Mouse (Mus musculus): ENCODE measurements around the gene Fxyd3. TPM values are rescaled to one million over a fixed set of nuclear protein-coding genes. Genes with fewer than 3 reads are reported as not detected.

Fxyd3 gene
- total and polyA plus RNA-seq, 2 experiments: 0.46 to 0.50 TPM

DNA sequence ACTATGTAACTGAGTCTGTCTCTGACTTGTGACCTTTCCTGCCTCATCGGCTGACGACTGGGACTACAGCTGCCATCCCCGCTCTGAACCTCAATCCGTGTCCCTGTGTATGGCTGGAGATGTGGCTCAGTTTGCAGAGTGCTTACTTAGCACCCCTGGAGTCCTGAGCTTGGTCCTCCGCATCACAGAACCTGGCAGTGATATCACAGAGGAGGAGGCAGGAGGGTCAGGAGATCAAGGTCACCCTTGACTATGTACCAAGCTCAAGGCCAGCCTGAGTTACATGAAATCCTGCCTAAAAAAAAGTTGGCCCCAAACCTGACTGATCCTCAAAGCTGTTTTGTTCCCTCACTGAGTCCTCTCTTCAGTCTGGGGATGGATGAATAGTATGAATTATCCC lies 18.8 kb downstream of the Fxyd3 start:
- H3K4me1 ChIP-seq (ENCODE audit: control insufficient read depth, insufficient read depth, low read length): peaks cover 32% of the 10 kb centered on the region
- H3K9ac ChIP-seq (ENCODE audit: low read depth, low read length): peak overlapping the region; percentile 49
- peak; percentile 96 for DNase-seq (ENCODE audit: extremely low read depth, low read depth, low spot score)
- TF ChIP-seq CTCF (IDR thresholded peaks at IDR 0.05; ENCODE audit: low read depth, low read length) (no peak), POLR2A (IDR thresholded peaks at IDR 0.05; ENCODE audit: extremely low read depth, insufficient read depth, low read length) (no peak)
- H3K27ac ChIP-seq (replicated peaks; ENCODE audit: insufficient read depth, low read depth, low read length): peak overlapping the region; percentile 98
- H3K4me3 ChIP-seq (ENCODE audit: insufficient read depth, low read depth, low read length): no peak overlapping the region
- H3K27me3 ChIP-seq (ENCODE audit: control insufficient read depth, insufficient read depth, low read length): no peaks in the 10 kb centered on the region
- WGBS: 25% methylated on average over 5 of the region's 5 CpGs
- 0 out of 2 replicates have a peak, but pooled peaks cover 2% of the 10 kb centered on the region for H3K79me2 ChIP-seq (ENCODE audit: control insufficient read depth, insufficient read depth, low read length)
- no peaks in the 10 kb centered on the region; the same call in 1 of the 2 replicates for H3K36me3 ChIP-seq (ENCODE audit: control insufficient read depth, insufficient read depth, low read length)

DNA sequence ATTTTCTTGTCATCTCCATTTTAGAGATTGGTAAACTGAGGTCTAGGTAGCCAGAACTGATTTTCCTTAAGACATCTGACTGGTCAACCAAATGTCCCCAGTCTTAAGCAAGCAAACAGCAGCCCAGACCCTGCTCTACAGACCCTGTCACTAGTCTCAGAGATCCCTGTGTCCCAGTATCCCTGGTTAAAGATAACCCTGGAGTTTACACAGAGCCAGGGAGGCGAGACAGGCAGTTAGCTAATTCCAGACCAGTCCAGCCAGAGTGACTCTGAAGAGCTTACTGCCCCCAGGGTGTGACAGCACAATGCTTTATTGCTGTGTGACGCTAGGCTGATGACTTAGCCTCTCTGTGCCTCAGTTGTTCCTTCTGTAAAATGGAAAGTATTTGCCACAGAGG lies 19.4 kb downstream of the Fxyd3 start, which contains the start of gene Fxyd1:
Fxyd1 (minus strand) TSS at position 129 of the 400 bp plus-strand sequence.
- peak within 1 kb of the TSS; percentile 98 for H3K27ac ChIP-seq (replicated peaks; ENCODE audit: insufficient read depth, low read depth, low read length)
- 0 out of 2 replicates have a peak, but pooled peaks cover 2% of the 10 kb centered on the region for H3K79me2 ChIP-seq (ENCODE audit: control insufficient read depth, insufficient read depth, low read length)
- peaks cover 32% of the 10 kb centered on the region for H3K4me1 ChIP-seq (ENCODE audit: control insufficient read depth, insufficient read depth, low read length)
- 27% methylated on average over 2 of the region's 2 CpGs for WGBS
- H3K36me3 ChIP-seq (ENCODE audit: control insufficient read depth, insufficient read depth, low read length): peaks cover 3% of the 10 kb centered on the region; the same call in 1 of the 2 replicates
- no peak within 1 kb of the TSS; the same call in 1 of the 2 replicates for H3K4me3 ChIP-seq (ENCODE audit: insufficient read depth, low read depth, low read length)
- DNase-seq (ENCODE audit: extremely low read depth, low read depth, low spot score): peak; percentile 88
- no peaks in the 10 kb centered on the region for H3K27me3 ChIP-seq (ENCODE audit: control insufficient read depth, insufficient read depth, low read length)
- TF ChIP-seq POLR2A (IDR thresholded peaks at IDR 0.05; ENCODE audit: extremely low read depth, insufficient read depth, low read length): no peak
- TF ChIP-seq CTCF (IDR thresholded peaks at IDR 0.05; ENCODE audit: low read depth, low read length): no peak
- peak within 1 kb of the TSS; percentile 49 for H3K9ac ChIP-seq (ENCODE audit: low read depth, low read length)

DNA sequence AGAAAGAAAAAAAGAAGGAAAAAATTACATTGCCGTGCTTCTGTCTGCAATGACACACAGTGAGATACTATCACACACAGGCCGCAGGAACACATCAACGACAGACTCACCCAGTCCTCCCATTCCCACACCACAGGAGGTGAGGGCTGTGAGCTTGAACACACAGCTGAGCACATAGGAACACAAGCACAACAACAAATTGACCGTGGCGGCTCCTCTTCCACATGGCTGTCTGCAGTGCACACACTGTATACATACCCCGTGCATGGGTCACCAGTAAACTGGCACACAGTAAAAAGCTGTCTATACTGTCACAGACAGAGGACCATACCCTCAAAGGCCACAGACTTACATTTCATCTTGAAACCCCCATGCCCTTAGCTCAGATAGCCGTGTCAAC lies 20.1 kb downstream of the Fxyd3 start:
- DNase-seq (ENCODE audit: extremely low read depth, low read depth, low spot score): no peak
- 24% methylated on average over 7 of the region's 7 CpGs for whole genome bisulfite sequencing
- Histone ChIP-seq H3K4me1 (ENCODE audit: control insufficient read depth, insufficient read depth, low read length) (peaks cover 32% of the 10 kb centered on the region), H3K27ac (replicated peaks; ENCODE audit: insufficient read depth, low read depth, low read length) (peak overlapping the region; percentile 98), H3K27me3 (ENCODE audit: control insufficient read depth, insufficient read depth, low read length) (no peaks in the 10 kb centered on the region), H3K79me2 (ENCODE audit: control insufficient read depth, insufficient read depth, low read length) (0 out of 2 replicates have a peak, but pooled peaks cover 2% of the 10 kb centered on the region), H3K36me3 (ENCODE audit: control insufficient read depth, insufficient read depth, low read length) (peaks cover 3% of the 10 kb centered on the region; the same call in 1 of the 2 replicates), H3K4me3 (ENCODE audit: insufficient read depth, low read depth, low read length) (no peak overlapping the region; the same call in 1 of the 2 replicates), H3K9ac (ENCODE audit: low read depth, low read length) (peak overlapping the region; percentile 19)
- TF ChIP-seq POLR2A (IDR thresholded peaks at IDR 0.05; ENCODE audit: extremely low read depth, insufficient read depth, low read length) (no peak), CTCF (IDR thresholded peaks at IDR 0.05; ENCODE audit: low read depth, low read length) (no peak)

DNA sequence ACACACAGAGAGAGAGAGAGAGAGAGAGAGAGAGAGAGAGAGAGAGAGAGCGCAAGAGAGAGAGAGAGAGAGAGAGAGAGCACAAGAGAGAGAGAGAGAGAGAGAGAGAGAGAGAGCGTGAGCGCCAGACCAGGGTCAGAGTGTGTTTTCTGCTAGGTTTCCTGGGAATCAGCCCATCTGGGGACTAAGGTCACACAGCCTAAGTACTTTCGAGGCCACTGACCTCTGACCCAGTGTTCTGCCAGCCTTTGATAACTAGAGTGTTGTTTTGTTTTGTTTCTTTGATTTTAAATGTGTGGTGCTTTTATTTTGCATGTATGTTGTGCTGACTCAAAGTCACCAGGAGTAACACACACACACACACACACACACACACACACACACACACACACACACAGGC lies 20.6 kb downstream of the Fxyd3 start:
- 0 out of 2 replicates have a peak, but pooled peaks cover 2% of the 10 kb centered on the region for H3K79me2 ChIP-seq (ENCODE audit: control insufficient read depth, insufficient read depth, low read length)
- WGBS: 20% methylated on average over 3 of the region's 4 CpGs
- DNase-seq (ENCODE audit: extremely low read depth, low read depth, low spot score): peak; percentile 99
- H3K9ac ChIP-seq (ENCODE audit: low read depth, low read length): peak overlapping the region; percentile 45; the same call in 1 of the 2 replicates
- peak overlapping the region; percentile 98 for H3K27ac ChIP-seq (replicated peaks; ENCODE audit: insufficient read depth, low read depth, low read length)
- H3K36me3 ChIP-seq (ENCODE audit: control insufficient read depth, insufficient read depth, low read length): peaks cover 3% of the 10 kb centered on the region
- peaks cover 32% of the 10 kb centered on the region for H3K4me1 ChIP-seq (ENCODE audit: control insufficient read depth, insufficient read depth, low read length)
- no peak overlapping the region for H3K4me3 ChIP-seq (ENCODE audit: insufficient read depth, low read depth, low read length)
- no peak for TF ChIP-seq POLR2A (IDR thresholded peaks at IDR 0.05; ENCODE audit: extremely low read depth, insufficient read depth, low read length)
- TF ChIP-seq CTCF (IDR thresholded peaks at IDR 0.05; ENCODE audit: low read depth, low read length): no peak
- H3K27me3 ChIP-seq (ENCODE audit: control insufficient read depth, insufficient read depth, low read length): no peaks in the 10 kb centered on the region

DNA sequence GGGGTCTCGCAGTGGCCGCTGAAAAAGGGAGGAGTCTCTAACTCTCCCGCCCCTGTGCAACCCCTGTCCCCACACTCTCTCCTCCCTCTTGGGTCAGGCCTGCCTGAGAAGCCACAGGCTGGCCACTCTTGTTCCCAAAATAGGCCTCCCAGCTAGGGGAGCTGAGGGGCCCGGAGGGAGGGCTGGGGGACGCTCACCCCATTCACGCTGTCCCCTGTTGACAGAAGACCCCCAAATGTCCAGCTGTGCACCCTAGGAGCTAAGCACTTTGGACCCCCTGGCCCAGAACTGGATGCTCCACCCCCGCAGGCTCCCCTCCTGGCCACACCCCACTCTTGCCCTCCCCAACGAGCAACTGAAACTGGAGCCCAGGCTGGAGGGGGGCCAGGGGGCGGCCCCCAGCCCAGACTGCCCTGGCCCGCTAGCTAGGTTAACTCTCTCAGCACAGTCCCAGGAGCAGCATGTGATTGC lies 21.1 kb downstream of the Fxyd3 start:
- peak; percentile 95 for DNase-seq (ENCODE audit: extremely low read depth, low read depth, low spot score)
- Histone ChIP-seq H3K36me3 (ENCODE audit: control insufficient read depth, insufficient read depth, low read length) (peaks cover 3% of the 10 kb centered on the region), H3K27ac (replicated peaks; ENCODE audit: insufficient read depth, low read depth, low read length) (peak overlapping the region; percentile 98), H3K27me3 (ENCODE audit: control insufficient read depth, insufficient read depth, low read length) (no peaks in the 10 kb centered on the region), H3K79me2 (ENCODE audit: control insufficient read depth, insufficient read depth, low read length) (0 out of 2 replicates have a peak, but pooled peaks cover 2% of the 10 kb centered on the region), H3K9ac (ENCODE audit: low read depth, low read length) (peak overlapping the region; percentile 92), H3K4me3 (ENCODE audit: insufficient read depth, low read depth, low read length) (peak overlapping the region; percentile 83), H3K4me1 (ENCODE audit: control insufficient read depth, insufficient read depth, low read length) (peaks cover 32% of the 10 kb centered on the region)
- no peak for TF ChIP-seq POLR2A (IDR thresholded peaks at IDR 0.05; ENCODE audit: extremely low read depth, insufficient read depth, low read length)
- no peak for TF ChIP-seq CTCF (IDR thresholded peaks at IDR 0.05; ENCODE audit: low read depth, low read length)
- 24% methylated on average over 10 of the region's 10 CpGs for WGBS

Data from liver, adult 2 months (tissue).